Mouse (Mus musculus) intestine, postnatal 0 days (tissue): ENCODE data around the gene Srrm4. TPM values are rescaled to one million over a fixed set of nuclear protein-coding genes. Genes with fewer than 3 reads are reported as not detected.
A peak's percentile ranks its signal among the peaks of the same experiment; 100 is the strongest.

ENCODE experiments used
- ATAC-seq: fragments of 200-750 bp; cut with Nextera tagmentation; 2 replicates; pipeline ENCODE4 v1.8.0; 2017; ENCODE audit warnings: mild to moderate bottlenecking, moderate TSS enrichment, moderate library complexity
- H3K27ac ChIP-seq: fragments of 300-500 bp; sonication (generic); 2 replicates; pipeline ENCODE4 v1.5.1; 2014; ENCODE audit warnings: mild to moderate bottlenecking, low read depth, low read length, moderate library complexity
- H3K27me3 ChIP-seq: fragments of 300-500 bp; sonication (generic); replicated peaks from 2 replicates; pipeline ENCODE4 v1.6.1; 2014; ENCODE audit warnings: low read length, mixed read lengths; ENCODE audit not compliant: control insufficient read depth, insufficient read depth
- H3K36me3 ChIP-seq: fragments of 300-500 bp; sonication (generic); 2 replicates; pipeline ENCODE4 v1.6.1; 2014; ENCODE audit warnings: mild to moderate bottlenecking, moderate library complexity; ENCODE audit not compliant: control insufficient read depth, insufficient read depth
- H3K4me1 ChIP-seq: fragments of 300-500 bp; sonication (generic); replicated peaks from 2 replicates; pipeline ENCODE4 v1.6.1; 2014; ENCODE audit warnings: antibody characterized with exemption, low read length, mixed read lengths; ENCODE audit not compliant: control insufficient read depth, insufficient read depth
- H3K4me2 ChIP-seq: fragments of 300-500 bp; sonication (generic); replicated peaks from 2 replicates; pipeline ENCODE4 v1.6.1; 2014; ENCODE audit warnings: low read depth, mild to moderate bottlenecking, moderate library complexity
- H3K4me3 ChIP-seq: fragments of 300-500 bp; sonication (generic); 2 replicates; pipeline ENCODE4 v1.5.1; 2014; ENCODE audit warnings: low read depth, low read length
- H3K9ac ChIP-seq: fragments of 300-500 bp; sonication (generic); 2 replicates; pipeline ENCODE4 v1.6.1; 2014; ENCODE audit warnings: mild to moderate bottlenecking, low read depth, low read length
- H3K9me3 ChIP-seq: fragments of 300-500 bp; sonication (generic); 2 replicates; pipeline ENCODE4 v1.6.1; 2016; ENCODE audit warnings: mixed run types; ENCODE audit not compliant: control insufficient read depth
- CTCF ChIP-seq: sonication (generic); IDR thresholded peaks from 2 replicates; pipeline ENCODE4 v1.5.1; 2016; ENCODE audit warnings: low read depth, mild to moderate bottlenecking, control low read depth, antibody characterized with exemption, moderate library complexity
- WGBS: fragments of 180-500 bp; shearing (Covaris S2); extraction: QIAGEN DNeasy Blood & Tissue Kit; methylation state at CpG from one replicate; pipeline ENCODE4 v1.1.7; 2014; 5-methylcytosine and 5-hydroxymethylcytosine counted together
- polyA plus RNA-seq: library from polyadenylated mRNA; unstranded; fragments of >200 nt; fragmentation: Nextera tagmentation; extraction: Ambion mirVana; gene quantifications from 2 replicates; pipeline ENCODE4 v1.2.1, GENCODE M21; 2015

The Srrm4 gene
- 0.52 and 0.77 TPM in 2 replicates for polyA plus RNA-seq

GRCm38 (mm10) chr5:116591346-116592048, at the start of gene Srrm4:
Gene Srrm4, minus strand, starts transcription at chr5:116591817.
- peak within 1 kb of the TSS; percentile 38 for H3K4me2 ChIP-seq
- H3K36me3 ChIP-seq, result no peaks in the 10 kb centered on the region
- H3K4me1 ChIP-seq, result no peaks in the 10 kb centered on the region
- no peaks in the 10 kb centered on the region for H3K9me3 ChIP-seq
- TF ChIP-seq CTCF, result no peak
- peak within 1 kb of the TSS; percentile 11; the same call in 1 of the 2 replicates for H3K4me3 ChIP-seq
- H3K9ac ChIP-seq, result no peak within 1 kb of the TSS
- no peak; the same call in 1 of the 2 replicates for ATAC-seq
- 1% methylated on average over 49 of the region's 53 CpGs for WGBS
- H3K27ac ChIP-seq, result no peak within 1 kb of the TSS
- H3K27me3 ChIP-seq, result peaks cover 29% of the 10 kb centered on the region

DNA sequence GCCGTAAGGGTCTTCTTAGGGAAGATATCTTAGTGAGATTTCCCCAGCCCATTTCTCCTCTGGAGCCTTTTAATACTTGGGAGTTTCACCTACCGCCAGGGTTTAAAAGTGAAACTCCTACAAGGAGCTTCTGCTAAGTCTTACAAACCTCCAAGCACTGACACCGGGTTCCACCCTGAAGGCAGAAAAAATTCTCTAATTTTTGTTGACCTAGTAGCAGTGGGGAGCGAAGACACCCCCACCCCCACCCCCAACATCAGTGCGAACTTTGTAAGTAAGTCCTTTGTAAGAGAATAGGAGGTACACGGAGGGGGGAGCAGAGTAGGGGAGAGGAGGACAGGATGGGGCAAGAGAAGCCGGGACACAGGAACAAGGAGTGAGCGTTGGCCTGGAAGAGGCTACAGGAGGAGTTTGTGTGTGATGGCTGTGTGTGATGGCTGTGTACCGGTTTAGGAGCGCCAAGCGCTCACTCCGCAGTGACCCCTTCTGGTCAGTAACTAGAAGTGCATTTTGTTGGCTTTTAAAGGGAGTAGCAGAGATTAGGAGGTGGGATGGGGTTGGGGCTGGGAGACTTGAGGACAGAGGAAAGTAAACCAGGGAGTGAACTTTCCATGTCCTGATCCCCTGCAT, 1.3 kb upstream of the Srrm4 start:
- H3K27ac ChIP-seq, result no peak overlapping the region
- H3K4me1 ChIP-seq, result no peaks in the 10 kb centered on the region
- H3K27me3 ChIP-seq, result peaks cover 29% of the 10 kb centered on the region
- H3K9ac ChIP-seq, result no peak overlapping the region
- no peak for ATAC-seq
- 5% methylated on average over 12 of the region's 12 CpGs for WGBS
- no peaks in the 10 kb centered on the region for H3K36me3 ChIP-seq
- H3K9me3 ChIP-seq, result no peaks in the 10 kb centered on the region
- H3K4me3 ChIP-seq, result no peak overlapping the region
- no peak overlapping the region for H3K4me2 ChIP-seq
- peak; percentile 78 for TF ChIP-seq CTCF

DNA sequence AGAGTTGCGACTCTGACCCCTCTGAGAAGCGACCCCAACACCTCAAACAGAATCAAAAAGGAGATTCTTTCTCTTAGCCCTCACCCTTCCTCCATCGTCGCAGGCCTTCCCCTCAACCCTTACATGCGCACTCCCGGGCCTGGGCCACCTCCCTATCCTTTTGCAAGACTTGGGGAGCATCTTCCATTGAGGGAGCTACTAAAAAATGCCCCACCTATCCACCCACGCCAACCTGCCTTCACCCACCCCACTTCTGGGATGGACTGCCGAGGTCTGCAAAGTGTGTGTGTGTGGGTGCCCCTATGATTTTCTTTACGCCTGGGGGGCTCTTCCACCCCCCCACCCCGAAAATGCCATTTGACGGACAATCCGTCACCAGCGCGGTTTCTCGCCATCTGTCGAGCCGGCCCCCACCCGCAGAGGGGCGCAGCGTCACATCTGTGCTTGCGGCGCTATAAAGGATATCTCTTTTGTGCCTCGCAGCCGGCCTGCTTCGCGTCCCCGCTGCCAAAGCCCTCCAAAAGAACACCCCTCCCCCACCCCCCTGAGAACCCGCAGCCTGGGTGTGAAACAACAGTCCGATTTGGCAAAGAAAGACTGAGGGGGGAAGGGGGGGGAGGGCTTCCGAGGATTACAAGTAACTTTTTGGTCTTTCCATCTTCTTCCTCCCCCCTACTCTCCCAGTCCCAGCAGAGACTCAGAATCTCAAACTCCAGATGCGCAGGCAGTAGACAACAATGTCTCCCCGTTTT, 608 bp upstream of the Srrm4 start:
- H3K36me3 ChIP-seq, result no peaks in the 10 kb centered on the region
- WGBS, result 3% methylated on average over 32 of the region's 32 CpGs
- H3K4me1 ChIP-seq, result no peaks in the 10 kb centered on the region
- no peak overlapping the region for H3K9ac ChIP-seq
- no peak for TF ChIP-seq CTCF
- H3K4me2 ChIP-seq, result no peak overlapping the region
- H3K9me3 ChIP-seq, result no peaks in the 10 kb centered on the region
- H3K27me3 ChIP-seq, result peaks cover 29% of the 10 kb centered on the region
- H3K27ac ChIP-seq, result no peak overlapping the region
- H3K4me3 ChIP-seq, result peak overlapping the region; percentile 11; the same call in 1 of the 2 replicates
- no peak for ATAC-seq

GRCm38 (mm10) chr5:116590698-116591097, 919 bp downstream of the Srrm4 start:
- H3K4me3 ChIP-seq, result no peak overlapping the region
- no peak for TF ChIP-seq CTCF

DNA sequence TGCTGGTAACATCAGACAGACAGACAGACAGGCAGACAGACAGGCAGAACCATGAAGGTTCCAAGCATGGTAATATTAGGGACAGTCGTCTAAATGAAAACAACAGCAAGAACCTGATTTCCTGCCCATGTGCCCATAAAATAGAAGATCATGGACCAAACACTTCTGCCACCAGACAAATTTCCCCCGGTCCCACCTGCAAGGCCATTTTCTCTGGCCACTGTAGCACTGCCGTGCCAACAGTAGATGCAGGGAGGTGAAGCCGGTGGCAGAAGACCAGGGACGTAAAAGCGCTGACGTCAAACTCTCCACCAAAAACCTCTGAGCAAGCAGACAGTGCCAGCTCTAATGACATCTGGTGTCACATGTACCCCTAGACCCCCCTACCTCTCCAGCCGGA, 2.0 kb downstream of the Srrm4 start:
- Histone ChIP-seq H3K27ac (no peak overlapping the region), H3K4me1 (no peaks in the 10 kb centered on the region), H3K4me2 (no peak overlapping the region), H3K9ac (no peak overlapping the region), H3K4me3 (no peak overlapping the region), H3K9me3 (no peaks in the 10 kb centered on the region), H3K27me3 (peaks cover 29% of the 10 kb centered on the region), H3K36me3 (no peaks in the 10 kb centered on the region)
- no peak for ATAC-seq
- no peak for TF ChIP-seq CTCF
- 78% methylated on average over 8 of the region's 8 CpGs for WGBS

More at GRCm38 (mm10) chr5:116590698-116591097, 919 bp downstream of the Srrm4 start:
- no peaks in the 10 kb centered on the region for H3K4me1 ChIP-seq
- 17% methylated on average over 10 of the region's 10 CpGs for WGBS
- no peak overlapping the region for H3K9ac ChIP-seq
- no peaks in the 10 kb centered on the region for H3K9me3 ChIP-seq
- no peak overlapping the region for H3K4me2 ChIP-seq
- no peak for ATAC-seq
- peaks cover 29% of the 10 kb centered on the region for H3K27me3 ChIP-seq
- H3K27ac ChIP-seq, result no peak overlapping the region
- H3K36me3 ChIP-seq, result no peaks in the 10 kb centered on the region

GRCm38 (mm10) chr5:116588836-116589235, 2.8 kb downstream of the Srrm4 start:
- H3K9ac ChIP-seq, result no peak overlapping the region
- ATAC-seq, result no peak
- TF ChIP-seq CTCF, result no peak
- WGBS, result 62% methylated on average over 10 of the region's 10 CpGs
- no peaks in the 10 kb centered on the region for H3K4me1 ChIP-seq
- H3K4me3 ChIP-seq, result no peak overlapping the region
- H3K4me2 ChIP-seq, result no peak overlapping the region
- no peaks in the 10 kb centered on the region for H3K9me3 ChIP-seq
- peaks cover 29% of the 10 kb centered on the region for H3K27me3 ChIP-seq
- H3K36me3 ChIP-seq, result no peaks in the 10 kb centered on the region
- no peak overlapping the region for H3K27ac ChIP-seq
